Mouse (Mus musculus) heart, adult 2 months (tissue): ENCODE measurements around the gene Sfn. TPM values are rescaled to one million over a fixed set of nuclear protein-coding genes. Genes with fewer than 3 reads are reported as not detected.
"Not testable (repeated sequence)": the region's sequence is repeated elsewhere in the genome, so short reads cannot be mapped to it uniquely, and the experiment has no call there.

Source experiments
- DNase-seq, 2 experiments: peaks; one replicate each; pipeline ENCODE4 v3.0.0; 2021
- H3K27ac ChIP-seq: fragments of 200-600 bp; 2 replicates; pipeline ENCODE4 v1.8.1; 2022
- H3K27me3 ChIP-seq: fragments of 200-500 bp; 2 replicates; pipeline ENCODE4 v1.6.1; 2012; ENCODE audit warnings: mild to moderate bottlenecking, low read length, inconsistent platforms, mixed read lengths; ENCODE audit not compliant: control insufficient read depth, insufficient read depth
- H3K36me3 ChIP-seq: fragments of 200-500 bp; 2 replicates; pipeline ENCODE4 v1.6.1; 2012; ENCODE audit warnings: low read length, inconsistent platforms; ENCODE audit not compliant: control insufficient read depth, insufficient read depth
- H3K4me1 ChIP-seq: fragments of 200-500 bp; 2 replicates; pipeline ENCODE4 v1.6.1; 2011; ENCODE audit warnings: low read length; ENCODE audit not compliant: control insufficient read depth, insufficient read depth
- H3K4me3 ChIP-seq: fragments of 200-600 bp; 2 replicates; pipeline ENCODE4 v1.8.1; 2022
- H3K79me2 ChIP-seq: fragments of 200-500 bp; replicated peaks from 2 replicates; pipeline ENCODE4 v1.6.1; 2012; ENCODE audit warnings: mild to moderate bottlenecking, inconsistent platforms, low read length, moderate library complexity, mixed read lengths; ENCODE audit not compliant: control insufficient read depth, insufficient read depth
- H3K9ac ChIP-seq: fragments of 200-500 bp; 2 replicates; pipeline ENCODE4 v1.6.1; 2012; ENCODE audit warnings: low read depth, mild to moderate bottlenecking, control low read depth, inconsistent platforms, low read length, mixed read lengths
- CTCF ChIP-seq: fragments of 200-600 bp; IDR thresholded peaks from 2 replicates; pipeline ENCODE4 v1.8.1; 2022; ENCODE audit warnings: antibody characterized with exemption, mild to moderate bottlenecking, moderate library complexity
- EP300 ChIP-seq: fragments of 200-500 bp; IDR thresholded peaks from 2 replicates; pipeline ENCODE4 v1.6.1; 2011; ENCODE audit warnings: low read depth, low read length, control low read depth; ENCODE audit not compliant: insufficient read depth
- POLR2A ChIP-seq: fragments of 200-500 bp; IDR thresholded peaks from 2 replicates; pipeline ENCODE4 v1.6.1; 2011; ENCODE audit warnings: mild to moderate bottlenecking, low read depth, low read length, control low read depth; ENCODE audit not compliant: insufficient read depth
- WGBS: fragments of 180-500 bp; shearing (Covaris S2); methylation state at CpG from one replicate; pipeline ENCODE4 v1.1.7; 2018; 5-methylcytosine and 5-hydroxymethylcytosine counted together
- intact Hi-C: fragments of 180-260 bp; cut with DNase I; formaldehyde crosslinking; loops from one replicate; pipeline ENCODE4 v1.15.1; 2025
- long read RNA-seq: library from polyadenylated mRNA; stranded (forward); transcript quantifications from one replicate; pipeline ENCODE4 v2.0.0, GENCODE M21; 2021
- polyA plus RNA-seq: library from polyadenylated mRNA; depleted of rRNA; stranded (reverse); fragments of >200 nt; gene quantifications from 2 replicates; pipeline ENCODE4 v1.2.3, GENCODE M21; 2012; rRNA removed
- total RNA-seq, 2 experiments: library from RNA; stranded (reverse); gene quantifications; 2 replicates each; pipeline ENCODE4 v1.2.3; 2021

Gene Sfn
- total RNA-seq (1 to 10 TPM; 1.2 TPM), polyA plus RNA-seq (1.4 and 2.0 TPM in 2 replicates)
- long read RNA-seq, partial matches to known transcripts = 0 of 1 reads
- long read RNA-seq, other reads (novel, unspliced or antisense) = 0 of 1 reads

GRCm38 (mm10) chr4:133601721-133602218 lies at the start of gene Sfn:
Gene Sfn (minus strand): TSS chr4:133602168.
- H3K79me2 ChIP-seq = no peaks in the 10 kb centered on the region
- H3K36me3 ChIP-seq = no peaks in the 10 kb centered on the region
- intact Hi-C loops = no loop called here
- H3K27ac ChIP-seq = no peak within 1 kb of the TSS
- 7% methylated on average over 16 of the region's 16 CpGs for WGBS
- TF ChIP-seq EP300 = no peak
- peak; percentile 71 for TF ChIP-seq CTCF
- H3K9ac ChIP-seq = no peak within 1 kb of the TSS
- H3K27me3 ChIP-seq = no peaks in the 10 kb centered on the region
- H3K4me1 ChIP-seq = 0 out of 2 replicates have a peak, but pooled peaks cover 1% of the 10 kb centered on the region
- peak; percentile 39 to 57 for DNase-seq
- no peak within 1 kb of the TSS for H3K4me3 ChIP-seq

GRCm38 (mm10) chr4:133651445-133651844 lies 49.5 kb upstream of the Sfn start:
- H3K27ac ChIP-seq = no peak overlapping the region
- no peak overlapping the region for H3K4me3 ChIP-seq
- no peak for DNase-seq
- H3K9ac ChIP-seq = no peak overlapping the region
- no peaks in the 10 kb centered on the region for H3K27me3 ChIP-seq
- H3K36me3 ChIP-seq = no peaks in the 10 kb centered on the region
- TF ChIP-seq CTCF = no peak
- TF ChIP-seq EP300 = no peak
- no peak for TF ChIP-seq POLR2A
- 44% methylated on average over 10 of the region's 10 CpGs for WGBS
- intact Hi-C loops = loop anchor here (2.0 kb wide), 1 partner anchor 19 kb away; no protein-coding TSS in a partner anchor
- H3K4me1 ChIP-seq = no peaks in the 10 kb centered on the region; the same call in 1 of the 2 replicates
- no peaks in the 10 kb centered on the region for H3K79me2 ChIP-seq

GRCm38 (mm10) chr4:133649989-133650699 lies 48.2 kb upstream of the Sfn start, which contains the start of gene Zdhhc18:
Gene Zdhhc18 (minus strand): TSS chr4:133650154.
- Histone ChIP-seq H3K9ac (peak within 1 kb of the TSS; percentile 82), H3K4me3 (peak within 1 kb of the TSS; percentile 51), H3K27me3 (no peaks in the 10 kb centered on the region), H3K79me2 (no peaks in the 10 kb centered on the region), H3K27ac (peak within 1 kb of the TSS; percentile 81), H3K36me3 (no peaks in the 10 kb centered on the region), H3K4me1 (no peaks in the 10 kb centered on the region; the same call in 1 of the 2 replicates)
- TF ChIP-seq CTCF (peak; percentile 86), POLR2A (peak; percentile 75), EP300 (peak; percentile 83; the same call in 1 of the 2 replicates)
- peak; percentile 84 to 88 for DNase-seq
- WGBS = 26% methylated on average over 7 of the region's 7 CpGs
- intact Hi-C loops = loop anchor here (1.0 to 5.0 kb wide), 3 partner anchors 17 to 57 kb away; no protein-coding TSS in a partner anchor

GRCm38 (mm10) chr4:133649464-133649863 lies 47.5 kb upstream of the Sfn start:
- TF ChIP-seq CTCF = peak; percentile 15; the same call in 1 of the 2 replicates
- H3K27ac ChIP-seq = peak overlapping the region; percentile 81
- WGBS = 80% methylated on average over 5 of the region's 5 CpGs
- H3K4me3 ChIP-seq = peak overlapping the region; percentile 51
- not testable (repeated sequence) for H3K36me3 ChIP-seq, DNase-seq, H3K9ac ChIP-seq, H3K27me3 ChIP-seq, H3K4me1 ChIP-seq, H3K79me2 ChIP-seq
- intact Hi-C loops = loop anchor here (5.0 kb wide), 1 partner anchor 37 kb away; no protein-coding TSS in a partner anchor

GRCm38 (mm10) chr4:133645680-133646079 lies 43.7 kb upstream of the Sfn start:
- H3K79me2 ChIP-seq = no peaks in the 10 kb centered on the region
- DNase-seq = no peak
- 51% methylated on average over 21 of the region's 21 CpGs for WGBS
- H3K4me1 ChIP-seq = peaks cover 6% of the 10 kb centered on the region
- intact Hi-C loops = loop anchor here (5.0 kb wide), 1 partner anchor 33 kb away; no protein-coding TSS in a partner anchor
- H3K4me3 ChIP-seq = no peak overlapping the region
- H3K36me3 ChIP-seq = no peaks in the 10 kb centered on the region
- no peak overlapping the region for H3K27ac ChIP-seq
- no peaks in the 10 kb centered on the region for H3K27me3 ChIP-seq
- H3K9ac ChIP-seq = no peak overlapping the region
- TF ChIP-seq CTCF (no peak), POLR2A (no peak), EP300 (no peak)

- TF ChIP-seq EP300 = no peak
- peak; percentile 33 for TF ChIP-seq CTCF
- TF ChIP-seq POLR2A = no peak
- no peak for DNase-seq
- WGBS = 89% methylated on average over 3 of the region's 3 CpGs
- Histone ChIP-seq H3K27me3 (no peaks in the 10 kb centered on the region), H3K9ac (no peak overlapping the region), H3K36me3 (no peaks in the 10 kb centered on the region), H3K27ac (no peak overlapping the region), H3K4me3 (no peak overlapping the region), H3K4me1 (peaks cover 6% of the 10 kb centered on the region), H3K79me2 (no peaks in the 10 kb centered on the region)
- intact Hi-C loops = loop anchor here (5.0 kb wide), 1 partner anchor 33 kb away; no protein-coding TSS in a partner anchor
Observed at GRCm38 (mm10) chr4:133645195-133645594, 43.2 kb upstream of the Sfn start.
